Mouse (Mus musculus): Measurements from ENCODE around the gene Irgc1.

DNA sequence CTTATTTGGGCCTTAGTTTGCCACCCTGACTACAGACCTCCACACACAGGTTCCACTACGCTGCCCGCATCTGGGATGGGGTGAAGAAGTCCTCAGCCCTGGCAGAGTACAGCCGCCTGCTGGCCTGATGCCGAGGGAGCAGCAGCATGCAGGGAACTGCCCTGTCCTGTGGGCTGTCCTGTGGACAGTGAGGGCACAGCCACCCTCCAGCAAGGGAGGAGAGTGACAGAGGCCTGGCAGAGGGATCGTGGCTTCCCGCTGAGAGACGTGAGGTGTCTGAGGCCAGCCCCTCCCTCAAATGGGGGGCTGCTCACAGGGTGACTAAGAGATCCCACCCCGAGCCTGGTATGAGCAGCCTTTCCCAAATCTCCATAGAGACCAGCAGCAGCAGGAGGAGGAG, 29.8 kb downstream of the Irgc1 start:
- TF ChIP-seq CTCF (IDR thresholded peaks at IDR 0.05) (no peak), EP300 (IDR thresholded peaks at IDR 0.05) (no peak)
